Mouse (Mus musculus) urinary bladder, postnatal 4 days (tissue): ENCODE data around the gene Gls.

Experiments
- DNase-seq, 2 experiments: peaks; one replicate each; pipeline ENCODE4 v3.0.0; 2021 to 2022; ENCODE audit warnings: low spot score in 2 of 2

Gls gene

DNA sequence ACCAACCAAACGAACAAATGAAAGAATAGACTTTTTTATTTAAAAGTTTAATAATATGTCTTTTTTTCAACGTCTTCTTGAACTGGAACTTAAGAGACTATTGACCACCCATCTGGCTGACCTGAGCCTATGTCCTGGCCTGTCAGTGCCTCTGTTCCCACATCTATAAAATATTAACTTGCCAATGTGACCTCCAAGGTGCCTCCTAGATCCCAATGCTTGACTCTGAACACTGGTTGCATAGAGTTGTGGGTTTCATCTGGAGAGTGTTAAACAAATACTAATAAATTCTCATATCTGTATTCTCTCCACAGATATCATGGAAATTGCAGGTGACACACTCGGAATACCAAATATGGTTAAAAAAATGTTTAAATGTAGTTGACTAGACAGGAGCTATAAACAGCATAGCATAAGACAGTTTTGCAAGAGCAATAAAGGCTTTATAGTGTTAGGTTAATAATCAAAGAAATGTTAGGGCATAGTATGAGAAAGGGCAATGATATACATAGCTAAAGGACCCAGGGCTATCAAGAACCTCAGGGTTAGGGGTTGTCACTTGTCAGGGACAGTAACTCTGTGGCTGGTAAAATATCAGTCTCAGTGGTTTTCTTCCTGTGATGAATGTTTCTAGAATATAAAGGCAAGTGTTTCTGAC, 16.0 kb upstream of the Gls start:
- no peak for DNase-seq

DNA sequence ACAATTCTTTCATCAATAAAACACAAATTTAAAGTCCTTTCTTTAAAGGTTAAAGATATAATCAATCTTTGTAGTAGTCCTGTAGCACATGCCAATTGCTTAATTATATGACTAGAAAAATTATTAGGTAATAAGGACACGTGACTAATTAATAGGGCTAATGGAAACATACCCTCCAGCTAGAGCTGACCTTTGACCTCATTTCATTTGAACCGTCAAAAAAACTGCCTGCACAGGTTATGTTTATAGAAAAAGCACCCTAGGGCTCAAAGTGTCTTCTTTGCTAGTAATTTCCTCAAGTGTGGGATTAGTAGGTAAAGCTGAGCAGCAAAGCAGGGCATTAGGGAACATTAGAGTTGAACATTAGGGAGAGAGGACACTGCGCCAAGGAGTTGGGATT, 9.2 kb upstream of the Gls start:
- no peak for DNase-seq

DNA sequence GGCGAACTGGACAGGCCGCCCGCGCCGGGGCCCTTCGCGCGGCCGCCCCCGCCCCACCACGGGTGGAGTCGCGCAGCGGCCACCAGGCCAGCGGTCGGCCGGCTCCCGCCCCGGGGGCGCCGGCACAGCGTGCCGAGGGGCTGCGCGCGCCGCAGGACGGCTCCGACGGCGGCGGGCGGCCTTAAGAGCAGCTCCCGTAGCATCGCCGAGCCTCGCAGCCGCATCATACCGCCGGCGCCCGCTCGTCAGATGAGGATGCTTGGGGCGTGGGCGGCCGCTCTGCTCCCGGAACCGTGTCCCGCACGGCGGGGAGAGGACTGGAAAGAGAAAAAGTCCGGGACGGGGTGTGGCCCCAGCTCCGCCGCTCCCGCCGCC, 279 bp downstream of the Gls start:
- no peak for DNase-seq

- DNase-seq, result peak; percentile 47 to 62
Observed at GRCm38 (mm10) chr1:52231939-52232765, 880 bp downstream of the Gls start.

GRCm38 (mm10) chr1:52230404-52230803, 2.6 kb downstream of the Gls start:
- DNase-seq, result no peak

GRCm38 (mm10) chr1:52228178-52228577, 4.9 kb downstream of the Gls start:
- no peak for DNase-seq

GRCm38 (mm10) chr1:52226416-52226815, 6.6 kb downstream of the Gls start:
- no peak for DNase-seq

DNA sequence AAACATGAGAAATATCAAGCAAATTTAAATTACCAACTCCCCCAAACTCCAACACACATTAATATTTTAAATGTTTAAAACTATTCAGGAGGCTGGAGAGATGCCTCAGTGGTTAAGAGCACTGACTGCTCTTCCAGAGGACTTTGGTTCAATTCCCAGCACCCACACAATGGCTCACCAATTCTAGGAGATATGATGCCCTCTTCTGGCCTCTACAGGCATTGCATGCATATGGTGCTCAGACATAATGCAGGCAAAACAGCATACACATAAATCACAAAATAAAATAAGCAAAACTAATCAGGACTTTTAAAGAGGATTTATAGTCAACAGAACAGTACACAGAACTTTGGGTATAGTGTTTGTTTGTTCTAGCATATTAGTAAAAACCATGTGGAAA, 16.3 kb downstream of the Gls start:
- no peak for DNase-seq

GRCm38 (mm10) chr1:52182992-52183391, 50.0 kb downstream of the Gls start:
- DNase-seq, result no peak

DNA sequence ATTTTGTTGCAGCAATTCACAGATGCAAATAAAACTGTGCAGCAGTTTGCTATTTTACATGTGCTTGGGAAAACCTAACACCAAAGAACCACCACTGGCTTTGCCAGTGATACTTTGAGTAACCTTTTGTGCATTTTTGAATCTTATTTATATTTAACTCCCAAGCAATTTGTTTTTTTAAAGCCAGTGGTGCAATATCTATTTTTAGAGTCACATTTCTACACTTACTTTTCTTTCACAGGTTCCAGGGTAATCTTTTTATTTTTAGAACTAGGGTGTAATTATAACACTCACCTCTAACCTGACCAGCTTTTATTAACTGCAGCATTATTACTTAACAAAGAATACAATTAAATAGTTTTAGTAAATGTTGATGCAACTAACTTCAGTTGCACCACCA, 51.0 kb downstream of the Gls start:
- DNase-seq, result no peak

GRCm38 (mm10) chr1:52179939-52180568, 53.0 kb downstream of the Gls start:
- DNase-seq, result no peak

DNA sequence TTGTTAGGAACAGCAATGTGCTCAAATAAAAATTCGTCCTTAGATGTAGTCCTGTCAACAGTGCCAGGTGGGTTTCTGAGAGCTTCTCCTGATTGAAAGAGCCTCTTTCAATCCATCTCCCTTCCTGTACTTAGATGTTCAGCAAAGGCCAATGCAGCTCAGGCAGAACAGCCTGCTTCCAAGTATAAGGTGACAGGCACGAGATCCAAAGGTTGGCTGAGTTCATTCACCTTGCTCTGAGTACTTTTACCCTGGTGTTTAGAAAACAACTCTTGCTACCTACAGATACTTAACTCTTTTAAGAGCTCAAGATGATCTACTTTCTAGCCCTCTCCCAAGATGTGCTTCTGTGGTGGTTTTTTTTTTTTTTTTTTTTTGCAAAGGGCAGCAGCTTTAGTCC, 56.0 kb downstream of the Gls start:
- DNase-seq, result no peak

GRCm38 (mm10) chr1:52175983-52176382, 57.0 kb downstream of the Gls start:
- no peak for DNase-seq

GRCm38 (mm10) chr1:52175321-52175720, 57.7 kb downstream of the Gls start:
- no peak for DNase-seq

DNA sequence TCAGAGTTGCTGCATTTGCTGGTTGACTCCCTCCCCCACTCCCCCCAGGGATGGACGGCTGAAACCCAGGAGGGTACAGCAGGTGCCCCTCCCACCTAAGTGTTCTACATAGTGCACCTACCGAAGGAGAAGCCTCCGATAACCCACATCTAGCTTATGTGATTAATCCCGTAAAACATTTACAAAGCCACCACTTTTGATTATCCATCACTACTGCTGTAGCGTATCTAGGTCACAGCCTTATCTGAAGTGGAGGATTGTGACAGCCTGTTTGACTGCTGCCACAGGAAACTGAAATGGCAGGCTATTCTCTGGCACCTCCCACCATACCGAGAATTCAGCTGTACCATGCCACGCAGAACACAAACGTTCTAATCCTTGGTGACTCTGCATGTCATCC, 61.8 kb downstream of the Gls start:
- no peak for DNase-seq

DNA sequence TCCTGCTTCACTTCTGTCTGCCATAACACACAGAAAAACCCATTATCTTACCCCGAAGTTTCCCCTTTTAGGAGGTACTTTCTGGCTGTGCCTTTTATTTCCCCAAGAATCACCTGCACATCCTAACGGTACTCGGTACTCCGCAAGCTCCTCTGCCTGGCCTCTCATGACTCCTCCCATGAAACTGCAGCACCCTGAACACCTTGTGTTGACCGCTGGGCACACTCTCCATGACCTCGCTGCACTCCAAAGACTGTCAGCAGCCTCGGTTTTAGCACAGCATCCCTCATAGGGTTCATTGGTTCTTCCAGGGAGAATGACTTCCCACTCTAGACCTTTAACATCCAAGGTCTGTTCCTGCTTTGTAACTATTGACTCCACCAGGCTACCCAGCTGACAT, 62.3 kb downstream of the Gls start:
- DNase-seq, result no peak

DNA sequence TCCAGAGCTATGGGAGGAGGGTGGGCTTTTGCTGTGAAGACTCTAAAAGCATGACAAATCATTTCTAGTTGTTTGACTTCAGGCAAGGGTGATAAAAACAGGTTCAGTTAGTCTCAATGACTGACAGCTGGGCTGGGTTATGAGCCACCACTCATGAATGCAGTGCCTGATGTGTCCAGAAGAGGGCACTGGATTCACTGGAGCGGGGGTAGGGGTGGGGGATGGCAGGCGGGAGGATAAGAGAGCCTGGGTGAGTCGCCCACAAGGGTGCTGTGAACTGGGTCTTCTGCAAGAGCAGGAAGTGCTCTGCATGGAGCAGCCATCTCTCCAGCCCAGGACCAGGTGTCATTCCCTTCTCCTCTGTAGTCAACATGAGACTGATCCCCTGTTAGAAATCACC, 63.0 kb downstream of the Gls start:
- no peak for DNase-seq

GRCm38 (mm10) chr1:52166652-52167220, 66.3 kb downstream of the Gls start:
- DNase-seq, result no peak

- no peak for DNase-seq
Observed at GRCm38 (mm10) chr1:52163707-52164457, 69.2 kb downstream of the Gls start.

DNA sequence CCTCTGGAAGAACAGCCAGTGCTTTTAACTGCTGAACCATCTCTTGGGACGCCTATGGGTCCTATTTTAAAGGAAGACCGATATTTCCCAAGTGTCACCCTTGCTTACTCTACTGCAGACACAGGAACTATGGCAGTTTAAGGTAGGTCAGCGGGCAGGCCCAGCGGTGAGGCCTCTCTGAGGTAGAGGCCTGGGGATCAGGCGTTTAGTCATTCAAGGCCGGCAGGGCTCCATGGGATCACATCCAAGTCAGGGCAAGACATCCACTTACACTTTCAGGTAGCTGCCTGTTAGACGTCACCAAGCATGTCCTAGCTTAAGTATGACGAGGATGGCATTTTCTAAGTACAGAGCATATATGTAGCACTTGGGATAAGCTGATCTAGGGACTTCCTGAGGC, 71.9 kb downstream of the Gls start:
- DNase-seq, result no peak

GRCm38 (mm10) chr1:52158490-52159381, 74.3 kb downstream of the Gls start:
- DNase-seq, result no peak
